Mouse (Mus musculus) hindbrain, embryonic 13.5 days (tissue): ENCODE data around the gene Uimc1. TPM values are rescaled to one million over a fixed set of nuclear protein-coding genes. Genes with fewer than 3 reads are reported as not detected.

Experiments used
- ATAC-seq: fragments of 200-750 bp; cut with Nextera tagmentation; 2 replicates; pipeline ENCODE4 v1.8.0; 2017; ENCODE audit warnings: moderate TSS enrichment; ENCODE audit not compliant: low FRiP score
- H3K27ac ChIP-seq: fragments of 300-500 bp; sonication (generic); 2 replicates; pipeline ENCODE4 v1.5.1; 2015; ENCODE audit warnings: inconsistent platforms, mild to moderate bottlenecking, moderate library complexity
- H3K27me3 ChIP-seq: fragments of 300-500 bp; sonication (generic); 2 replicates; pipeline ENCODE4 v1.6.1; 2015; ENCODE audit warnings: mild to moderate bottlenecking, inconsistent platforms
- H3K36me3 ChIP-seq: fragments of 300-500 bp; sonication (generic); 2 replicates; pipeline ENCODE4 v1.6.1; 2015; ENCODE audit warnings: mild to moderate bottlenecking, inconsistent platforms
- H3K4me1 ChIP-seq: fragments of 300-500 bp; sonication (generic); replicated peaks from 2 replicates; pipeline ENCODE4 v1.6.1; 2015; ENCODE audit warnings: inconsistent platforms
- H3K4me2 ChIP-seq: fragments of 300-500 bp; sonication (generic); 2 replicates; pipeline ENCODE4 v1.6.1; 2015; ENCODE audit warnings: inconsistent platforms, mild to moderate bottlenecking, moderate library complexity
- H3K4me3 ChIP-seq: fragments of 300-500 bp; sonication (generic); 2 replicates; pipeline ENCODE4 v1.5.1; 2015; ENCODE audit warnings: mild to moderate bottlenecking, inconsistent platforms
- H3K9ac ChIP-seq: fragments of 300-500 bp; sonication (generic); 2 replicates; pipeline ENCODE4 v1.6.1; 2015; ENCODE audit warnings: mild to moderate bottlenecking, inconsistent platforms
- H3K9me3 ChIP-seq: fragments of 300-500 bp; sonication (generic); 2 replicates; pipeline ENCODE4 v1.6.1; 2016; ENCODE audit warnings: inconsistent platforms
- WGBS: fragments of 180-500 bp; shearing (Covaris S2); methylation state at CpG from one replicate; pipeline ENCODE4 v1.1.7; 2015; 5-methylcytosine and 5-hydroxymethylcytosine counted together
- polyA plus RNA-seq: library from polyadenylated mRNA; unstranded; fragments of >200 nt; fragmentation: Nextera tagmentation; extraction: Ambion mirVana; gene quantifications from 2 replicates; pipeline ENCODE4 v1.2.1, GENCODE M21; 2015

Uimc1 gene
- polyA plus RNA-seq, 1 experiment from 2014 or later = 20.0 TPM

DNA sequence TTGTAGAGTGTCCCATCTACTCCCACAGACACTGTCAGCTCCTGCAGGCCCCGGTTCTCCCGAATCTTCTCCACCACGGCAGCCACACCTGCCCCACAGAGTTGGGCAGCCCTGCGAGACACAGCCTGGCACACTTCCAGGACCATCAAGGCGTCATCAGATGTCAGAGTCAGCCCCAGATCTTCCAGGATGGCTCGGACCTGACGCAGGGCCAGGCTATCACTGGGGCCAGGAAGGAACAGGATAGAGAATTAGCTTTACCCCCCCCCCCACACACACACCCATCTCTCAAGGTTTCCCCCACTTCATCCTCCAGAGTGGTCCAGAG, 93.7 kb downstream of the Uimc1 start:
- WGBS = 72% methylated on average over 7 of the region's 7 CpGs
- Histone ChIP-seq H3K9ac (peak overlapping the region; percentile 1; the same call in 1 of the 2 replicates), H3K36me3 (peaks cover 26% of the 10 kb centered on the region), H3K9me3 (no peaks in the 10 kb centered on the region), H3K27me3 (peaks cover 69% of the 10 kb centered on the region), H3K4me3 (no peak overlapping the region), H3K4me1 (peaks cover 43% of the 10 kb centered on the region), H3K4me2 (no peak overlapping the region), H3K27ac (no peak overlapping the region)
- no peak for ATAC-seq

DNA sequence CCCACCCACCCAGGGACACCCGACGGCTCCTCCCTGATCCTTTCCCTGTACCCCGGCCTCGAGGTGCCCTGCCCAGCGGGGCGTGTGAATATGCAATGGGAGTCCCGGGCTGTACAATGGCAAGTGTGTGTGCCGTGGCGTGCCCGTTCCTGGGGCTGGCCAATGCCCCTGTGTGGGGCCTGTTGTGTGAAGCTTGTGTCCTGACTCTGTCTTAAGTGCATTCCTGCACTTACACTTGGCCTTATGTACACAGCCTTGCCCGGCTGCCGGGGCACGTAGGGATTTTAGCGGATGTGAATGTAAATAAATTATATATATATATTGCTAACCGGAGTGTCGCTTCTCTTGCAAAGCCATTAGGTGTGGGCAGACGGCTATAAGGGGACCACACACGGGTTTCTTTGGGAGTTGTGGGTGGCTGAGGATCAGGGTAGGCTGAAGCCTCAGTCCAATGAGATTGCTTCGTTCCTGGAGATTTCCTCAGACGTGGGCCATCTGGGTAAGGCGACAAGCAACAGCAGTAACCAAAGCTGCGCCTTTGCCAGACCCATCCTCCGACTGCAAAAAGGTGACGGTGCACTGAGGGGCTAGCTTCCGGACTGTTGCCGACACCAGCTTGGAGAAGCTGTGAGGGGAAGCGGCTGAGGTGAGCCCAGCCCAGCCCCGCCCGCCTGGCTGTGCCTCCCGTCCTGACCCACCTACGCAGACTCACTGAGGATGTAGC, 94.2 kb downstream of the Uimc1 start:
- 63% methylated on average over 31 of the region's 31 CpGs for whole genome bisulfite sequencing
- H3K27me3 ChIP-seq = peaks cover 70% of the 10 kb centered on the region
- peaks cover 26% of the 10 kb centered on the region for H3K36me3 ChIP-seq
- H3K4me1 ChIP-seq = peaks cover 41% of the 10 kb centered on the region
- H3K4me2 ChIP-seq = no peak overlapping the region
- no peak for ATAC-seq
- no peak overlapping the region for H3K27ac ChIP-seq
- no peaks in the 10 kb centered on the region for H3K9me3 ChIP-seq
- H3K9ac ChIP-seq = peak overlapping the region; percentile 51
- H3K4me3 ChIP-seq = no peak overlapping the region

DNA sequence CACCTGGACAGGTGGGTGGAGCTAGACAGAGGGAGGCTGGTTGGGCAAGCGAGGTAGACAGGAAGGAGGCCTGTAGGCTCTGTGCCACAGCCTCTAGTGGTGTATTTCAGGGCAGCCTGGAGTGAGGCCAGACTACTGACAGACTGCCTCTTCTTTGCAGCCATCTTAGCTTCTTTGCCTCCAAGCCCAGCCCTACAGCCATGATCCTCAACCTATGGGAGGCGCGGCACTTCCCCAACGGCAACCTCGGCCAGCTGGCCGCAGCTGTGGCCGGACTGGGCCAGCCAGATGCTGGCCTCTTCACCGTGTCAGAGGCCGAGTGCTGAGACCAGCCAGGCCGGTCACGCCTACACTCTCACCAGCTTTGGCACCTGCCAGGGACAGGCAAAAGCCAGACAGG, 95.5 kb downstream of the Uimc1 start:
- no peak for ATAC-seq
- H3K9me3 ChIP-seq = no peaks in the 10 kb centered on the region
- H3K36me3 ChIP-seq = peaks cover 29% of the 10 kb centered on the region
- H3K27ac ChIP-seq = no peak overlapping the region
- H3K9ac ChIP-seq = no peak overlapping the region
- no peak overlapping the region for H3K4me3 ChIP-seq
- no peak overlapping the region for H3K4me2 ChIP-seq
- WGBS = 77% methylated on average over 11 of the region's 11 CpGs
- peaks cover 71% of the 10 kb centered on the region for H3K27me3 ChIP-seq
- peaks cover 45% of the 10 kb centered on the region for H3K4me1 ChIP-seq

DNA sequence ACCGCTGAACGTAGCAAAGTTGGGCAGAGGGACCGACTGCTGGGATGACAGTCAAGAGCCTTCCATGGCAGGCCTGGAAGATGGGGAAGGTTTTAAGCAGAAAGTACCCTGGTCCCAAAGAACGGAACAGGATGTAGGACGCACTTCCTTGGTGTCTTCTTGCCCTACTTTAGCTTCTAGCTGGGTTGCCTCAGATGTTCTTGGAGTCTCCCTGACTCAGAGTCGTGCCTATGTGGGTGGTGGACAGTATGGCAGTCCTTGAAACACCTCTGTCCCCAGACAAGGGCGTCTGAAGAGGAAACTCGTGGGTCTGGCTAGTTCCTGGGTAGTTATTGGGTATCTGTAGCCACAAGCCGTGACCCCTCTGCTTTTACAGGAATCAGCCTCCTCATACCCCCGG, 98.0 kb downstream of the Uimc1 start:
- Histone ChIP-seq H3K9ac (no peak overlapping the region), H3K27me3 (peaks cover 88% of the 10 kb centered on the region), H3K9me3 (no peaks in the 10 kb centered on the region), H3K27ac (no peak overlapping the region), H3K4me1 (peaks cover 36% of the 10 kb centered on the region), H3K36me3 (peaks cover 49% of the 10 kb centered on the region), H3K4me2 (no peak overlapping the region), H3K4me3 (no peak overlapping the region)
- no peak for ATAC-seq
- WGBS = 87% methylated on average over 10 of the region's 10 CpGs

DNA sequence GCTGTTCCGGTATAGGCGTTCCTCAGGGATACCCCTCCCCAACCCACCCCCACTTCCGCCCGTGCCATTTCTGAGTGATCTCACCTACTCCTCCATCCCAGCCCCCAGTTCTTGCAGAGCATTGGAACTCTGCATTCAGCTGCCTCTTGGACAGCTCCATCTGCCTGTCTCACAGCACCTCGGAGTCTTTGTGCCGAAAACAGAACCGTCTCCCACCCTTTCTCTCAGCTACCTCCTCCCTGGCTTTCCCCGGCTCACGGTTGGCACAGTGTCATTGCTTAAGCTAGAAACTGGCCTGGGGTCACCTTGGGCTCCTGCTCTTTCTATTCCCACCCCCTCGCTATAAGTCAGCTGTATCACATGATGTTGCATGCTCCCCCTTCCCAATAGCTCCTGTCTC, 99.7 kb downstream of the Uimc1 start:
- peaks cover 94% of the 10 kb centered on the region for H3K27me3 ChIP-seq
- peaks cover 62% of the 10 kb centered on the region for H3K36me3 ChIP-seq
- H3K27ac ChIP-seq = no peak overlapping the region
- 79% methylated on average over 10 of the region's 10 CpGs for whole genome bisulfite sequencing
- ATAC-seq = no peak
- H3K9ac ChIP-seq = no peak overlapping the region; the same call in 1 of the 2 replicates
- H3K9me3 ChIP-seq = no peaks in the 10 kb centered on the region
- peaks cover 29% of the 10 kb centered on the region for H3K4me1 ChIP-seq
- no peak overlapping the region for H3K4me2 ChIP-seq
- H3K4me3 ChIP-seq = no peak overlapping the region

DNA sequence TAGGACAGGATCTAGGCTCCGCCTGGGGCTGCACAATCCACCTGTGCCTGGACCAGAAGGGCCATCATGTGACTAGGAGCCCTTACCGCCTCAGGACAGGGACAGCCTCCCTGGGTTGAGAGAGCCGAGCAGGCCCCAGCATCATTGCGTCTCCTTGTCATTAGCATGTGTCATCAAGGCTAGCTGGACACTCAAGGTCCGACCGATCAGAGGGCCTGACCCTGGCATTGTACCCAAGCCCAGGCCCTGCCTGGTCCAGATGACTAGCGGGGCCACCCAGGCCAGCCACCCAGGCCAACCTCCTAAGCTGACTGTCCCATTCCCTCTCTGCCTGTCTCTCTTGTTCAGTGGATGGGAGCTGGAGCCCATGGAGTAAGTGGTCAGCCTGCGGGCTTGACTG, 102.5 kb downstream of the Uimc1 start:
- peak overlapping the region; percentile 29; the same call in 1 of the 2 replicates for H3K9ac ChIP-seq
- 65% methylated on average over 8 of the region's 8 CpGs for WGBS
- H3K4me3 ChIP-seq = no peak overlapping the region
- H3K9me3 ChIP-seq = no peaks in the 10 kb centered on the region
- no peak for ATAC-seq
- peaks cover 81% of the 10 kb centered on the region for H3K27me3 ChIP-seq
- peaks cover 37% of the 10 kb centered on the region for H3K36me3 ChIP-seq
- no peak overlapping the region for H3K4me2 ChIP-seq
- no peak overlapping the region for H3K27ac ChIP-seq
- H3K4me1 ChIP-seq = peaks cover 49% of the 10 kb centered on the region

DNA sequence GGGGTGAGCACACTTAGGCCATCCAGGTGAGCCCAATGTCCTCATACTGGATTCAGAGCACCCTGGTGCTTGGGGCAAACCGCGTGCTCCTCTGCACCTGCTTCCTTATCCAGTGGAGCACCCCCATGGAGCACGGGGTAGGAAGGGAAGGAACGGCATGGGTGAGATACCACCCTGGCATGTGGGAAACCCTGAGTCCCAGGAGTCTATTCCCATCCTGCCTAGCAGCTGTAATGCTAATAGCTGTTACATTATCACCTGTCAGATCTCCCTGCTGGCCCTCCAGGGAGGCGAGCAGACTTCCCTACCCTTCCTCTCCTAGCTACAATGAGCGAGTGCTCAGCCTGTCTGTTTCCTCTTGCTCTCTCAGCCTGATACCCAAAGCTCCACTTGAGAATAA, 104.9 kb downstream of the Uimc1 start:
- Histone ChIP-seq H3K27ac (peak overlapping the region; percentile 85), H3K4me2 (no peak overlapping the region), H3K27me3 (peaks cover 79% of the 10 kb centered on the region), H3K9ac (no peak overlapping the region), H3K9me3 (no peaks in the 10 kb centered on the region), H3K36me3 (peaks cover 44% of the 10 kb centered on the region), H3K4me3 (no peak overlapping the region), H3K4me1 (peaks cover 49% of the 10 kb centered on the region)
- 43% methylated on average over 6 of the region's 6 CpGs for WGBS
- ATAC-seq = 0 out of 2 replicates have a peak, but pooled peaks have one; percentile 11

DNA sequence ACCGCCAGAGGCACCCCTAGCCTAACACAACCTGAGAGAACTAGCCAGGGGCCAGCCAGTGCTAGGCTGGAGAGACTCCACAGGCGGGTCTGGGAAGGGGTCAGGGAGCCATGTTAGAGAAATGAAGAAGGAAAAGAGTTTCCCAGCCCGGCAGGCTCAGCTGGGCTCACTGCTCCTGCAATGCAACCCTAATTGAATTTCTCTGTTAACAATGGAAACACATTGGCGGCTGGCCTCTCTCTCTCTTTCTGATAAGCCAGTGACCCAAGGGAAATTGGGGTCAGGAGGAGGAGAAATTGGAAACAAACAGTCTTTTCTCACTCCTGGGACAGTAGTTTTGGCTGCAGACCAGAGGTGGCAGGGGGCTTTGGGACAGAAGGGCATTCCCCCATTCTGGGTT, 105.5 kb downstream of the Uimc1 start:
- Histone ChIP-seq H3K9ac (peak overlapping the region; percentile 13; the same call in 1 of the 2 replicates), H3K4me3 (no peak overlapping the region), H3K27me3 (peaks cover 76% of the 10 kb centered on the region), H3K4me1 (peaks cover 53% of the 10 kb centered on the region), H3K36me3 (peaks cover 40% of the 10 kb centered on the region), H3K4me2 (no peak overlapping the region), H3K9me3 (no peaks in the 10 kb centered on the region), H3K27ac (peak overlapping the region; percentile 85)
- 8% methylated on average over 4 of the region's 4 CpGs for WGBS
- peak; percentile 34; the same call in 1 of the 2 replicates for ATAC-seq

DNA sequence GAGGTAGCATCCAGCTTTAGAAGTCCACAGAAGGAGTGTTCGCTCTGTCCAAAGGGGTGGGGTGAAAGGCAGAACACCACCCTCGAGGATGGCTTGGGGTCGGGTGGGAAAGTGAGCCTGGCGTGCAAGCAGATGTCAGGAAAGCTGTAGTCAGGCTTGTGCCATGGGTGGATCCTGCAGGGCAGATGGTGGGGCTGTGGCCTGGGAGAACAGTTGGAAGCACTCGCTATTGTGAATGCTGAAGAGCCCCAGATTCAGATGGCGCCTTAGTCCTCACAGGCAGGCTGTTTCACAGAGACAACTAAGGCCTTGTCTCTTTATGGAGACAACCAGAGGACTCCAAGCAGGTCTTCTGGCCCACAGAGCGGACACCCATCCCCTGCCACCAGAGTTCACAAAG, 107.9 kb downstream of the Uimc1 start:
- 70% methylated on average over 7 of the region's 7 CpGs for WGBS
- H3K27ac ChIP-seq = no peak overlapping the region
- no peak overlapping the region for H3K9ac ChIP-seq
- no peaks in the 10 kb centered on the region for H3K9me3 ChIP-seq
- H3K4me1 ChIP-seq = peaks cover 66% of the 10 kb centered on the region
- H3K4me3 ChIP-seq = no peak overlapping the region
- H3K27me3 ChIP-seq = peaks cover 68% of the 10 kb centered on the region
- no peak overlapping the region for H3K4me2 ChIP-seq
- peaks cover 20% of the 10 kb centered on the region for H3K36me3 ChIP-seq
- no peak for ATAC-seq

DNA sequence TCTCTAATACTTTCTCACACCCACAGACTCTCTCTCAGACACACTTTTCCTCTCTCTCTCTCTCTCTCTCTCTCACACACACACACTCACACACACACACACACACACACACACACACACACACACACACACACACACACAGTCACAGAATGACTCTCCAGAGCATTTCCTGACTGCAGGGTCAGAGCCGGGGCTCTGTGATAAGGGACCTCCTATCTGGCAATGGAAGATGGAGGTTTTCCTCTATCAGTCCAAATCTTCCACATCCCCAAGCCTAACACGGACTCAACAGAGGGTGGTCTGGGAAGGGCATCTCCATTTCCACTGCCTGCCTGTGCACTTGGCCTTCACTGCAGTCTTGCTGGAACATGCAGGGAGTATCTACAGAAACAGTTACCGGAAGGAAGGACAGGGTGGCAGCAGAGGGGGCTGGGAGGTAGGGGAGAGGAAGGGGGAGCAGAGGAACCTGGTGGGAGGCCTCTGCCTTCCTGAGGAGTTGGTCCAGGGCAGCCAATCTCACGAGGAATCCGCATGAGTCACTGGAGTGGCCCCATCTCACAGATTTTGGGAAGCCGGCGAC, 111.8 kb downstream of the Uimc1 start:
- ATAC-seq = no peak
- 50% methylated on average over 7 of the region's 7 CpGs for WGBS

DNA sequence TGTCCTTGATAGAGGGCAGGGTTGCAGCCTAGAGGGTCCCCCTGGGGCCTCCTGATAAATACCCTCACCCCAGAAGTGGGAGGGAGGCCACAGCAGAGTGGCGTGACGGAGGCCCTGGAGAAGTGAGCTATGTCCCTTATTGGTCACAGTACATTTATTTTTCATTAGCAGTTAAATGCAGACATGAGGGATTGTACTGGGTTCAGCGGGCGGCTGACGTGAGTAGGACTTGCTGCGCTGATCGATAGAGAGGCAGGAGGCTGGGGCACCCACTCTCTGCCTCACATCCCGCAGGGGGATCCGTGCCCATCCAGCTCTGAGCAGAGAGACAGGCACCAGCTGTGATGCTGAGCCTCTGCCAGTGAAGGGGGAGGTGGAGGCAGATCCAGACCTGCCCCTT, 112.7 kb downstream of the Uimc1 start:
- 0 out of 2 replicates have a peak overlapping the region, but pooled peaks have one; percentile 19 for H3K9ac ChIP-seq
- H3K36me3 ChIP-seq = peaks cover 8% of the 10 kb centered on the region
- WGBS = 31% methylated on average over 9 of the region's 9 CpGs
- H3K9me3 ChIP-seq = no peaks in the 10 kb centered on the region
- H3K4me2 ChIP-seq = no peak overlapping the region
- no peak overlapping the region for H3K4me3 ChIP-seq
- peak overlapping the region; percentile 58 for H3K27ac ChIP-seq
- ATAC-seq = peak; percentile 33
- H3K4me1 ChIP-seq = peaks cover 50% of the 10 kb centered on the region
- peaks cover 75% of the 10 kb centered on the region for H3K27me3 ChIP-seq

More for the DNA sequence above, 111.8 kb downstream of the Uimc1 start:
- Histone ChIP-seq H3K4me2 (no peak overlapping the region), H3K4me3 (no peak overlapping the region), H3K9me3 (no peaks in the 10 kb centered on the region), H3K36me3 (peaks cover 8% of the 10 kb centered on the region), H3K4me1 (peaks cover 55% of the 10 kb centered on the region), H3K27ac (peak overlapping the region; percentile 23; the same call in 1 of the 2 replicates), H3K27me3 (peaks cover 73% of the 10 kb centered on the region), H3K9ac (no peak overlapping the region)

DNA sequence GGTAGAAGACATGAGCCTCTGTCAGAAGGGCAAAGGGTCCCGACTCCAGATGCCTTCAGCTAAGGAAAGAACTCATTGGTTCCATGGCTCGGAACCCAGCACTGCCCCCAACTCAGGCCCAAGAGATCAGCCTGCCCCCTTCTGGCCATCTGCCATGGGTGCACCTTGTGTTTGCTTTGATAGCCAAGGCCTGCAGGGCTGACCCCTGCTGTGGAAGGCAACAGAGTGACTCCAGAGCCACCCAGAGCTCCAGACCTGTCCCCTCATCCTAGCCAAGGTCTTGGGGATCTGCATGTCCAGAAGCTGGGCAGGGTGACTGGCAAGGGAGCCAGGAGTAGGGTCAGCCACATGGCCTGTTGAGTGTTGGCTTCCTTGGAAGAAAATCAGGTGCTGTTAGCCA, 116.5 kb downstream of the Uimc1 start:
- 76% methylated on average over 2 of the region's 2 CpGs for WGBS
- H3K36me3 ChIP-seq = no peaks in the 10 kb centered on the region
- no peak overlapping the region for H3K9ac ChIP-seq
- H3K4me2 ChIP-seq = no peak overlapping the region
- no peak overlapping the region for H3K27ac ChIP-seq
- H3K9me3 ChIP-seq = no peaks in the 10 kb centered on the region
- H3K4me1 ChIP-seq = peaks cover 67% of the 10 kb centered on the region
- no peak for ATAC-seq
- no peak overlapping the region for H3K4me3 ChIP-seq
- peaks cover 79% of the 10 kb centered on the region for H3K27me3 ChIP-seq

DNA sequence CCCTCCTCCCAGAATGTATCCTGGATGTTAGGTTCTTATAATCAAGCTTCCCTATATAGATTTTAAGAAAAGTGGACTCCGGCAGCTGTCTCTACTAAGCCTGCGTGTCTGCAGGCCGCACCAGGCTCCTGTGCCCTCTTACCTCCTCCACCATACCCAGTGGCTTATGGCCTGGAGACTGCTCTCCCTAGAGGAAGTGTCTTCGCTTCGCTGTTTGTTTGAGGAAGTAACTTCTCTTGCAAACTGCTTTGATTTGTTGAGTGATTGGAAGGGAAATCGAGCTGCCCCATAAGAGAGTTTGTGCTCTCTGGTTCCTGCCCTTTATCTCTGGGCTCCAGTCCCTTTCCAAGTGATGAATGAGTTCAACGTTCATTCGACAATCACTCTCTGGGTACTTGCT, 117.1 kb downstream of the Uimc1 start:
- peaks cover 66% of the 10 kb centered on the region for H3K4me1 ChIP-seq
- no peak overlapping the region for H3K9ac ChIP-seq
- no peak overlapping the region for H3K27ac ChIP-seq
- peaks cover 80% of the 10 kb centered on the region for H3K27me3 ChIP-seq
- H3K4me2 ChIP-seq = no peak overlapping the region
- 83% methylated on average over 8 of the region's 8 CpGs for whole genome bisulfite sequencing
- no peak for ATAC-seq
- no peak overlapping the region for H3K4me3 ChIP-seq
- H3K36me3 ChIP-seq = no peaks in the 10 kb centered on the region
- no peaks in the 10 kb centered on the region for H3K9me3 ChIP-seq
